Mouse (Mus musculus): ENCODE data around the gene Gm29609. TPM values are rescaled to one million over a fixed set of nuclear protein-coding genes. Genes with fewer than 3 reads are reported as not detected.
A peak's percentile ranks its signal among the peaks of the same experiment; 100 is the strongest.

Gene Gm29609
- 6.6 and 9.9 TPM in 2 replicates for total RNA-seq (2014; rRNA removed; ENCODE audit: low replicate concordance)
- 0.80 and 1.1 TPM in 2 replicates for polyA plus RNA-seq (2015; fragmentation: Nextera tagmentation; extraction: Ambion mirVana)

GRCm38 (mm10) chr5:31179766-31180630 lies at the start of gene Gm29609, which contains the start of gene Gtf3c2:
Gm29609 (minus strand) TSS chr5:31179911.
Gtf3c2 (minus strand) TSS chr5:31180144.
- peaks cover 13% of the 10 kb centered on the region for H3K4me1 ChIP-seq (ENCODE audit: control insufficient read depth, insufficient read depth)
- no peaks in the 10 kb centered on the region for H3K27me3 ChIP-seq (ENCODE audit: control insufficient read depth, insufficient read depth, low read length)
- peak within 1 kb of the TSS; percentile 96 for H3K27ac ChIP-seq (ENCODE audit: low read depth)
- no peaks in the 10 kb centered on the region for H3K9me3 ChIP-seq (replicated peaks; ENCODE audit: control insufficient read depth, low read length)
- peak within 1 kb of the TSS; percentile 95 for H3K4me3 ChIP-seq (ENCODE audit: low read depth, low read length)
- under 1% methylated on average over 59 of the region's 59 CpGs for WGBS
- peak; percentile 97 for DNase-seq (ENCODE audit: low spot score)
- TF ChIP-seq CTCF (IDR thresholded peaks at IDR 0.05; ENCODE audit: low read depth) = no peak; the same call in 1 of the 2 replicates
- TF ChIP-seq EP300 (IDR thresholded peaks at IDR 0.05; ENCODE audit: low read depth) = no peak
- peak within 1 kb of the TSS; percentile 81 for H3K9ac ChIP-seq (replicated peaks; ENCODE audit: low read depth, low read length)
- H3K36me3 ChIP-seq (replicated peaks; ENCODE audit: control insufficient read depth, insufficient read depth, low read length) = no peaks in the 10 kb centered on the region; the same call in 1 of the 2 replicates
- peak within 1 kb of the TSS; percentile 99 for H3K4me2 ChIP-seq (ENCODE audit: low read depth, low read length)
- peak; percentile 98 for ATAC-seq (ENCODE audit: insufficient read depth, low read depth)

GRCm38 (mm10) chr5:31226641-31227040 lies 46.9 kb upstream of the Gm29609 start:
- Histone ChIP-seq H3K4me2 (ENCODE audit: low read depth, low read length) (no peak overlapping the region), H3K27ac (ENCODE audit: low read depth) (no peak overlapping the region), H3K4me1 (ENCODE audit: control insufficient read depth, insufficient read depth) (no peaks in the 10 kb centered on the region), H3K27me3 (ENCODE audit: control insufficient read depth, insufficient read depth, low read length) (no peaks in the 10 kb centered on the region), H3K9ac (replicated peaks; ENCODE audit: low read depth, low read length) (no peak overlapping the region), H3K4me3 (ENCODE audit: low read depth, low read length) (no peak overlapping the region), H3K36me3 (replicated peaks; ENCODE audit: control insufficient read depth, insufficient read depth, low read length) (no peaks in the 10 kb centered on the region), H3K9me3 (replicated peaks; ENCODE audit: control insufficient read depth, low read length) (no peaks in the 10 kb centered on the region)
- 44% methylated on average over 1 of the region's 1 CpGs for WGBS
- TF ChIP-seq EP300 (IDR thresholded peaks at IDR 0.05; ENCODE audit: low read depth) (no peak), CTCF (IDR thresholded peaks at IDR 0.05; ENCODE audit: low read depth) (no peak)
- no peak for DNase-seq (ENCODE audit: low spot score)
- no peak for ATAC-seq (ENCODE audit: insufficient read depth, low read depth)

GRCm38 (mm10) chr5:31222696-31223095 lies 43.0 kb upstream of the Gm29609 start:
- no peaks in the 10 kb centered on the region for H3K4me1 ChIP-seq (ENCODE audit: control insufficient read depth, insufficient read depth)
- no peaks in the 10 kb centered on the region for H3K27me3 ChIP-seq (ENCODE audit: control insufficient read depth, insufficient read depth, low read length)
- ATAC-seq (ENCODE audit: insufficient read depth, low read depth) (no peak), DNase-seq (ENCODE audit: low spot score) (no peak)
- H3K9ac ChIP-seq (replicated peaks; ENCODE audit: low read depth, low read length) = no peak overlapping the region
- H3K9me3 ChIP-seq (replicated peaks; ENCODE audit: control insufficient read depth, low read length) = no peaks in the 10 kb centered on the region
- no peak overlapping the region for H3K27ac ChIP-seq (ENCODE audit: low read depth)
- 93% methylated on average over 9 of the region's 9 CpGs for WGBS
- H3K36me3 ChIP-seq (replicated peaks; ENCODE audit: control insufficient read depth, insufficient read depth, low read length) = no peaks in the 10 kb centered on the region
- H3K4me2 ChIP-seq (ENCODE audit: low read depth, low read length) = no peak overlapping the region
- TF ChIP-seq CTCF (IDR thresholded peaks at IDR 0.05; ENCODE audit: low read depth) = no peak
- no peak for TF ChIP-seq EP300 (IDR thresholded peaks at IDR 0.05; ENCODE audit: low read depth)
- H3K4me3 ChIP-seq (ENCODE audit: low read depth, low read length) = no peak overlapping the region

GRCm38 (mm10) chr5:31221304-31221945 lies 41.7 kb upstream of the Gm29609 start:
- H3K27me3 ChIP-seq (ENCODE audit: control insufficient read depth, insufficient read depth, low read length) = no peaks in the 10 kb centered on the region
- peak overlapping the region; percentile 94 for H3K4me2 ChIP-seq (ENCODE audit: low read depth, low read length)
- H3K27ac ChIP-seq (ENCODE audit: low read depth) = peak overlapping the region; percentile 93
- no peaks in the 10 kb centered on the region for H3K36me3 ChIP-seq (replicated peaks; ENCODE audit: control insufficient read depth, insufficient read depth, low read length)
- no peaks in the 10 kb centered on the region for H3K9me3 ChIP-seq (replicated peaks; ENCODE audit: control insufficient read depth, low read length)
- 20% methylated on average over 11 of the region's 11 CpGs for WGBS
- TF ChIP-seq CTCF (IDR thresholded peaks at IDR 0.05; ENCODE audit: low read depth) (peak; percentile 33), EP300 (IDR thresholded peaks at IDR 0.05; ENCODE audit: low read depth) (no peak)
- no peaks in the 10 kb centered on the region for H3K4me1 ChIP-seq (ENCODE audit: control insufficient read depth, insufficient read depth)
- peak overlapping the region; percentile 81 for H3K9ac ChIP-seq (replicated peaks; ENCODE audit: low read depth, low read length)
- DNase-seq (ENCODE audit: low spot score) (no peak), ATAC-seq (ENCODE audit: insufficient read depth, low read depth) (no peak)
- peak overlapping the region; percentile 96 for H3K4me3 ChIP-seq (ENCODE audit: low read depth, low read length)

- peak within 1 kb of the TSS; percentile 96 for H3K4me3 ChIP-seq (ENCODE audit: low read depth, low read length)
- H3K27me3 ChIP-seq (ENCODE audit: control insufficient read depth, insufficient read depth, low read length) = no peaks in the 10 kb centered on the region
- no peaks in the 10 kb centered on the region for H3K36me3 ChIP-seq (replicated peaks; ENCODE audit: control insufficient read depth, insufficient read depth, low read length)
- peak within 1 kb of the TSS; percentile 81 for H3K9ac ChIP-seq (replicated peaks; ENCODE audit: low read depth, low read length)
- DNase-seq (ENCODE audit: low spot score) = peak; percentile 93
- H3K9me3 ChIP-seq (replicated peaks; ENCODE audit: control insufficient read depth, low read length) = no peaks in the 10 kb centered on the region
- ATAC-seq (ENCODE audit: insufficient read depth, low read depth) = peak; percentile 96
- H3K4me1 ChIP-seq (ENCODE audit: control insufficient read depth, insufficient read depth) = no peaks in the 10 kb centered on the region
- H3K27ac ChIP-seq (ENCODE audit: low read depth) = peak within 1 kb of the TSS; percentile 93
- peak within 1 kb of the TSS; percentile 94 for H3K4me2 ChIP-seq (ENCODE audit: low read depth, low read length)
- under 1% methylated on average over 60 of the region's 70 CpGs for WGBS
- TF ChIP-seq CTCF (IDR thresholded peaks at IDR 0.05; ENCODE audit: low read depth) (no peak), EP300 (IDR thresholded peaks at IDR 0.05; ENCODE audit: low read depth) (peak; percentile 24; the same call in 1 of the 2 replicates)
Observed at GRCm38 (mm10) chr5:31220448-31221303, 41.0 kb upstream of the Gm29609 start, which contains the start of gene Ppm1g. Ppm1g (minus strand) TSS chr5:31220687.

Measured in heart, postnatal 0 days (tissue).